17 mouse cellular contexts compared by ENCODE assay signal in the genomic region with DNA sequence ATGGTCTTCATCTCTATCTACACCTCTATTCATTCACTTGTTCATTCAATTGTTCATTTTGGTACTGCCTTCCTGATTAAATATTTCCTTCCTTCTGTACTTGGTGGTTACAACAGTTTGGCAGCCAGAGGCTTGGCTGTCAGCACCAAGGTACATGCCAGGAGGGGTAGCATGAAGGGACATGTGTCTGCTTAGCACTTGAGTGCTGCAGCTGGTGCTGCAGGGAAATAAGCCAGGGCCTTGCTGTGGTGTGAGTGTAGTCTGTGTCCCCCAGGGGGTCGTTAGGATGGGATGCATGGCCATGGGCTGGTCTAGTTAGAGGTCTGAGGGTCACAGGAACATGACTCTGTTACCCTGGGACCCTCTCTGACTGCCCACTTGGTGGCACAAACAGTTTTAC.
DNase-seq lines count a peak whose midpoint lies in the region; ATAC-seq and TF ChIP-seq lines count a peak whose summit lies in the region.
"Had no signal": no experiment of that assay in that cellular context is flagged by ENCODE, and none has a peak within 500 bp of the region (broad histone marks: within the 10 kb centered on the region; RNA-seq: fewer than 3 reads in every experiment).

No protein-coding gene starts in this region.

- no peak for TF ChIP-seq POLR2A in brain, embryonic 14.5 days (IDR thresholded peaks at IDR 0.05; ENCODE audit: borderline replicate concordance, extremely low read depth, insufficient read depth, insufficient read length, poor library complexity, severe bottlenecking)

- H3K27ac ChIP-seq in forebrain, embryonic 10.5 days, result peak overlapping the region; percentile 62; the same call in 1 of the 2 replicates
- no peak overlapping the region for H3K27ac ChIP-seq in forebrain, embryonic 12.5 days
- H3K27ac ChIP-seq in hindbrain, postnatal 0 days, result no peak overlapping the region
- H3K27ac ChIP-seq in hindbrain, embryonic 12.5 days, result no peak overlapping the region
- H3K27ac ChIP-seq in forebrain, embryonic 16.5 days (ENCODE audit: low read length), result no peak overlapping the region
- H3K27ac ChIP-seq: embryonic facial prominence, embryonic 15.5 days; gastrocnemius, adult 2 months; kidney, embryonic 15.5 days; limb, embryonic 12.5 days; liver, embryonic 12.5 days had no signal

- no peak for TF ChIP-seq CTCF in hindbrain, postnatal 0 days (IDR thresholded peaks at IDR 0.05; ENCODE audit: low read depth)
- TF ChIP-seq CTCF in brain, embryonic 14.5 days (IDR thresholded peaks at IDR 0.05; ENCODE audit: borderline replicate concordance, extremely low read depth, insufficient read depth, insufficient read length), result no peak

- no peak for ATAC-seq in forebrain, embryonic 12.5 days (ENCODE audit: low FRiP score)
- peak; percentile 47; the same call in 1 of the 2 replicates for ATAC-seq in hindbrain, postnatal 0 days
- ATAC-seq in hindbrain, embryonic 12.5 days (ENCODE audit: low FRiP score), result no peak
- peak; percentile 60 for ATAC-seq in forebrain, embryonic 16.5 days
- ATAC-seq: intestine, embryonic 16.5 days; liver, embryonic 12.5 days had no signal

- H3K27me3 ChIP-seq in forebrain, embryonic 10.5 days (ENCODE audit: poor library complexity, severe bottlenecking), result peaks cover 36% of the 10 kb centered on the region
- H3K27me3 ChIP-seq in forebrain, embryonic 12.5 days, result peaks cover 18% of the 10 kb centered on the region
- no peaks in the 10 kb centered on the region for H3K27me3 ChIP-seq in hindbrain, postnatal 0 days (ENCODE audit: insufficient read depth, low read length)
- no peaks in the 10 kb centered on the region for H3K27me3 ChIP-seq in hindbrain, embryonic 12.5 days
- no peaks in the 10 kb centered on the region for H3K27me3 ChIP-seq in forebrain, embryonic 16.5 days (replicated peaks; ENCODE audit: control insufficient read depth, insufficient read depth, low read length)
- H3K27me3 ChIP-seq: embryonic facial prominence, embryonic 15.5 days; kidney, embryonic 15.5 days; liver, embryonic 12.5 days had no signal

- peaks cover 35% of the 10 kb centered on the region for H3K4me1 ChIP-seq in forebrain, embryonic 10.5 days
- peaks cover 12% of the 10 kb centered on the region for H3K4me1 ChIP-seq in forebrain, embryonic 12.5 days
- H3K4me1 ChIP-seq in hindbrain, postnatal 0 days (ENCODE audit: insufficient read depth, low read length), result no peaks in the 10 kb centered on the region; the same call in 1 of the 2 replicates
- peaks cover 26% of the 10 kb centered on the region for H3K4me1 ChIP-seq in hindbrain, embryonic 12.5 days
- peaks cover 17% of the 10 kb centered on the region for H3K4me1 ChIP-seq in forebrain, embryonic 16.5 days (replicated peaks; ENCODE audit: control insufficient read depth, insufficient read depth, low read length)
- H3K4me1 ChIP-seq: liver, embryonic 12.5 days had no signal

- H3K9me3 ChIP-seq in forebrain, embryonic 10.5 days, result no peaks in the 10 kb centered on the region
- H3K9me3 ChIP-seq in forebrain, embryonic 12.5 days, result no peaks in the 10 kb centered on the region
- no peaks in the 10 kb centered on the region for H3K9me3 ChIP-seq in hindbrain, postnatal 0 days (ENCODE audit: low read length)
- no peaks in the 10 kb centered on the region for H3K9me3 ChIP-seq in hindbrain, embryonic 12.5 days (replicated peaks)
- no peaks in the 10 kb centered on the region for H3K9me3 ChIP-seq in forebrain, embryonic 16.5 days (ENCODE audit: control insufficient read depth, low read length)
- H3K9me3 ChIP-seq: embryonic facial prominence, embryonic 15.5 days; kidney, embryonic 15.5 days; limb, embryonic 12.5 days; liver, embryonic 12.5 days had no signal

- no peak overlapping the region for H3K9ac ChIP-seq in forebrain, embryonic 12.5 days
- no peak overlapping the region for H3K9ac ChIP-seq in hindbrain, postnatal 0 days (replicated peaks; ENCODE audit: low read length)
- H3K9ac ChIP-seq in hindbrain, embryonic 12.5 days, result no peak overlapping the region
- no peak overlapping the region for H3K9ac ChIP-seq in forebrain, embryonic 16.5 days (replicated peaks; ENCODE audit: low read depth, low read length)
- H3K9ac ChIP-seq: embryonic facial prominence, embryonic 15.5 days; kidney, embryonic 15.5 days; limb, embryonic 12.5 days; liver, embryonic 12.5 days had no signal

- H3K36me3 ChIP-seq in forebrain, embryonic 10.5 days (replicated peaks), result no peaks in the 10 kb centered on the region
- H3K36me3 ChIP-seq in forebrain, embryonic 12.5 days (replicated peaks), result no peaks in the 10 kb centered on the region
- no peaks in the 10 kb centered on the region for H3K36me3 ChIP-seq in hindbrain, postnatal 0 days (ENCODE audit: insufficient read depth, low read length)
- H3K36me3 ChIP-seq in hindbrain, embryonic 12.5 days, result no peaks in the 10 kb centered on the region
- H3K36me3 ChIP-seq in forebrain, embryonic 16.5 days (ENCODE audit: control insufficient read depth, insufficient read depth), result no peaks in the 10 kb centered on the region
- H3K36me3 ChIP-seq: embryonic facial prominence, embryonic 15.5 days; kidney, embryonic 15.5 days; limb, embryonic 12.5 days; liver, embryonic 12.5 days had no signal

- no peak overlapping the region for H3K4me3 ChIP-seq in forebrain, embryonic 10.5 days
- no peak overlapping the region for H3K4me3 ChIP-seq in forebrain, embryonic 12.5 days (replicated peaks)
- H3K4me3 ChIP-seq in hindbrain, postnatal 0 days (ENCODE audit: low read length), result no peak overlapping the region
- H3K4me3 ChIP-seq in hindbrain, embryonic 12.5 days, result no peak overlapping the region
- H3K4me3 ChIP-seq in forebrain, embryonic 16.5 days (replicated peaks; ENCODE audit: low read length), result no peak overlapping the region
- H3K4me3 ChIP-seq: embryonic facial prominence, embryonic 15.5 days; gastrocnemius, adult 2 months; kidney, embryonic 15.5 days; limb, embryonic 12.5 days; liver, embryonic 12.5 days had no signal

- H3K4me2 ChIP-seq in forebrain, embryonic 12.5 days, result no peak overlapping the region
- no peak overlapping the region for H3K4me2 ChIP-seq in hindbrain, postnatal 0 days (ENCODE audit: low read depth, low read length)
- no peak overlapping the region for H3K4me2 ChIP-seq in hindbrain, embryonic 12.5 days (replicated peaks)
- no peak overlapping the region for H3K4me2 ChIP-seq in forebrain, embryonic 16.5 days (ENCODE audit: low read length)
- H3K4me2 ChIP-seq: embryonic facial prominence, embryonic 15.5 days; kidney, embryonic 15.5 days; limb, embryonic 12.5 days; liver, embryonic 12.5 days had no signal

- WGBS in forebrain, embryonic 10.5 days, result 47% methylated on average over 1 of the region's 1 CpGs
- 33% methylated on average over 1 of the region's 1 CpGs for WGBS in forebrain, embryonic 12.5 days
- 29% methylated on average over 1 of the region's 1 CpGs for WGBS in hindbrain, postnatal 0 days
- 35% methylated on average over 1 of the region's 1 CpGs for WGBS in hindbrain, embryonic 12.5 days
- WGBS in forebrain, embryonic 16.5 days, result 10% methylated on average over 1 of the region's 1 CpGs

- DNase-seq in forebrain, embryonic 10.5 days (ENCODE audit: extremely low spot score, low spot score), result no peak
- peak; percentile 17 for DNase-seq in hindbrain, postnatal 0 days (ENCODE audit: low spot score)
- peak; percentile 76 for DNase-seq in brain, embryonic 14.5 days (ENCODE audit: low read depth)
- no peak for DNase-seq in kidney, adult 11 months
- DNase-seq: cerebellum, postnatal 36 days; gastrocnemius, adult 2 months; lung, adult 2 months; lung, postnatal 36 days; thymus, adult 2 months had no signal

Comparison
In these comparisons a context has a peak if more than half of its experiments do, and no peak if none do; other contexts are left out.
1. ATAC-seq: peak in hindbrain, postnatal 0 days (single experiment) and forebrain, embryonic 16.5 days (single experiment); none in forebrain, embryonic 12.5 days (single experiment) and hindbrain, embryonic 12.5 days (single experiment).
2. DNase-seq: peak in hindbrain, postnatal 0 days (single experiment) and brain, embryonic 14.5 days (single experiment); none in forebrain, embryonic 10.5 days (single experiment) and kidney, adult 11 months (single experiment).